Mouse (Mus musculus): ENCODE data around the gene Slc35f6. TPM values are rescaled to one million over a fixed set of nuclear protein-coding genes. Genes with fewer than 3 reads are reported as not detected.

Gene Slc35f6
- 28.9 TPM for polyA plus RNA-seq (2017; shearing (Covaris generic))

GRCm38 (mm10) chr5:30647815-30648560 is at the start of gene Slc35f6:
Gene Slc35f6, plus strand, starts transcription at chr5:30647933.

GRCm38 (mm10) chr5:30666391-30667195 is 18.9 kb downstream of the Slc35f6 start, which contains the start of gene Cenpa:
Gene Cenpa, plus strand, starts transcription at chr5:30666777.

Other genes starting within 250 kb of the Slc35f6 start
- not detected for gene Otof, start 186.0 kb upstream of the Slc35f6 start, polyA plus RNA-seq (2017; shearing (Covaris generic))
- not detected for gene 1700001C02Rik, start 181.9 kb upstream of the Slc35f6 start, polyA plus RNA-seq (2017; shearing (Covaris generic))
- not detected for gene Cib4, start 102.1 kb upstream of the Slc35f6 start, polyA plus RNA-seq (2017; shearing (Covaris generic))
- 0.10 TPM for gene Kcnk3, start 59.8 kb upstream of the Slc35f6 start, polyA plus RNA-seq (2017; shearing (Covaris generic))
- gene Cenpa, start 18.8 kb downstream of the Slc35f6 start, polyA plus RNA-seq (2017; shearing (Covaris generic)), result 94.6 TPM
- 0.17 TPM for gene Dpysl5, start 63.6 kb downstream of the Slc35f6 start, polyA plus RNA-seq (2017; shearing (Covaris generic))
- 10.6 TPM for gene Mapre3, start 166.7 kb downstream of the Slc35f6 start, polyA plus RNA-seq (2017; shearing (Covaris generic))
- 93.1 TPM for gene Tmem214, start 220.1 kb downstream of the Slc35f6 start, polyA plus RNA-seq (2017; shearing (Covaris generic))
- gene Agbl5, start 240.8 kb downstream of the Slc35f6 start, polyA plus RNA-seq (2017; shearing (Covaris generic)), result 14.7 TPM